Mouse (Mus musculus): ENCODE measurements around the gene Hoxc10. TPM values are rescaled to one million over a fixed set of nuclear protein-coding genes. Genes with fewer than 3 reads are reported as not detected.

Hoxc10 gene
- total RNA-seq, 4 experiments from 2014 or later = not detected

- DNase-seq (ENCODE audit: low spot score in 2 of 2) = no peak
Observed at GRCm38 (mm10) chr15:103010847-103011555, 44.4 kb downstream of the Hoxc10 start.

- DNase-seq (ENCODE audit: low spot score in 2 of 2) = no peak
Observed at GRCm38 (mm10) chr15:103011928-103012486, 45.4 kb downstream of the Hoxc10 start.

- DNase-seq (ENCODE audit: low spot score in 2 of 2) = no peak
Observed at GRCm38 (mm10) chr15:103013238-103013984, 46.8 kb downstream of the Hoxc10 start.

- DNase-seq (ENCODE audit: low spot score in 2 of 2) = no peak
Observed at GRCm38 (mm10) chr15:103014166-103015008, 47.8 kb downstream of the Hoxc10 start.

GRCm38 (mm10) chr15:103015009-103015399 lies 48.4 kb downstream of the Hoxc10 start:
- no peak for DNase-seq (ENCODE audit: low spot score in 2 of 2)

GRCm38 (mm10) chr15:103015406-103016166 lies 49.0 kb downstream of the Hoxc10 start:
- no peak for DNase-seq (ENCODE audit: low spot score in 2 of 2)

- no peak for DNase-seq (ENCODE audit: low spot score in 2 of 2)
Observed at GRCm38 (mm10) chr15:103018636-103019035, 52.0 kb downstream of the Hoxc10 start, which contains the start of gene Hoxc4. Gene Hoxc4, plus strand, starts transcription at chr15:103018934.

GRCm38 (mm10) chr15:103020899-103021418 lies 54.4 kb downstream of the Hoxc10 start:
- no peak for DNase-seq (ENCODE audit: low spot score in 2 of 2)

Small RNA genes lying within 50 kb of the gene (microRNA-seq; reads per million reads assigned to microRNA genes)
- gene Mir196a-2 (0 to 0.63 reads per million in 2 experiments), gene Mir615 (0.66 to 1.9 reads per million in 2 experiments)

Other genes with a start within 250 kb of the Hoxc10 start
- 10 to 100 TPM; 74.9 to 85.2 (median 82.2) TPM for gene Calcoco1, start 244.6 kb upstream of the Hoxc10 start, total RNA-seq (2022)
- not detected for gene Hoxc13, start 45.7 kb upstream of the Hoxc10 start, total RNA-seq (2022)
- not detected for gene Hoxc12, start 30.0 kb upstream of the Hoxc10 start, total RNA-seq (2022)
- gene Hoxc11, start 12.4 kb upstream of the Hoxc10 start, total RNA-seq (2022) = not detected
- not detected for gene Hoxc5, start 647 bp downstream of the Hoxc10 start, total RNA-seq (2022)
- gene Hoxc9, start 9.6 kb downstream of the Hoxc10 start, total RNA-seq (2022) = not detected
- gene Hoxc8, start 23.8 kb downstream of the Hoxc10 start, total RNA-seq (2022) = not detected
- not detected for gene Hoxc6, start 31.5 kb downstream of the Hoxc10 start, total RNA-seq (2022)
- gene Hoxc4, start 52.1 kb downstream of the Hoxc10 start, total RNA-seq (2022) = not detected
- gene Smug1, start 200.3 kb downstream of the Hoxc10 start, total RNA-seq (2022) = 10 to 100 TPM; 18.9 to 24.5 (median 19.8) TPM